ENCODE assay signal across 20 mouse cellular contexts in the genomic region with DNA sequence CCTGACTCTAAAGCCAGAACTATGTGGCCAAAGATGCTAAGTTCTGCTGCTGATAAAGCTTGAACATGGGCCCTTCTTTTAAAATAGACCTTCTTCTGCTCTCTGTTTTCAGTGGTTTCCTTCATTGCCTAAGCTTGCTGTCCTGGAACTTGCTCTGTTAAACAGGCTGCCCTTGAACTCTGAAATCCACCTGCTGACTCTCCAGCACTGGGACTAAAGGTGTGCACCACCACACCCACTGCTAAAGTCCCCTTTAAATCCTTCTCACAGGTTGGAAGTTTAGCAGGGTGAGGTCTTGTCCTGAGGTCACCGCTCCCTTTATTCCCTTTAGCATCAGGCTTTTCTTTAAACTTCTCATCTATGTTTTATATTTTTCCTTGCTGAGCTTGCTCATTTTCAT.
"Had no signal": no experiment of that assay in that cellular context is flagged by ENCODE, and none has a peak within 500 bp of the region (broad histone marks: within the 10 kb centered on the region; RNA-seq: fewer than 3 reads in every experiment).

No protein-coding gene starts in this region.

- DNase-seq: forebrain, postnatal 0 days; gastrocnemius, postnatal 14 days; gastrocnemius, postnatal 36 days; heart, adult 18-20 months; heart, postnatal 10 days; heart, postnatal 36 days; kidney, adult 18-20 months; kidney, adult 9 months; liver had no signal

- H3K4me2 ChIP-seq: heart, embryonic 12.5 days; hindbrain, embryonic 13.5 days; hindbrain, embryonic 15.5 days; kidney, embryonic 15.5 days; limb, embryonic 12.5 days; liver, embryonic 12.5 days had no signal

- H3K9me3 ChIP-seq: heart, embryonic 10.5 days; heart, embryonic 12.5 days; hindbrain, embryonic 13.5 days; hindbrain, embryonic 15.5 days; kidney, embryonic 15.5 days; limb, embryonic 10.5 days; limb, embryonic 12.5 days; liver, embryonic 12.5 days had no signal

- H3K27ac ChIP-seq: heart, embryonic 10.5 days; hindbrain, embryonic 13.5 days; hindbrain, embryonic 15.5 days; hindbrain, postnatal 0 days; kidney, embryonic 15.5 days; layer of hippocampus, adult 2 months; left cerebral cortex, adult 2 months; limb, embryonic 10.5 days; limb, embryonic 12.5 days; liver, embryonic 12.5 days had no signal

- H3K36me3 ChIP-seq: hindbrain, embryonic 13.5 days; hindbrain, embryonic 15.5 days had no signal

- H3K27me3 ChIP-seq: heart, embryonic 12.5 days; hindbrain, embryonic 13.5 days; hindbrain, embryonic 15.5 days; kidney, embryonic 15.5 days; limb, embryonic 12.5 days; liver, embryonic 12.5 days had no signal

- H3K4me1 ChIP-seq: hindbrain, embryonic 13.5 days; hindbrain, embryonic 15.5 days; kidney, embryonic 15.5 days; limb, embryonic 10.5 days; limb, embryonic 12.5 days had no signal

- H3K9ac ChIP-seq: forebrain, postnatal 0 days; heart, embryonic 12.5 days; hindbrain, embryonic 13.5 days; hindbrain, embryonic 15.5 days; kidney, embryonic 15.5 days; limb, embryonic 12.5 days; liver, embryonic 12.5 days had no signal

- H3K4me3 ChIP-seq: heart, embryonic 10.5 days; heart, embryonic 12.5 days; hindbrain, embryonic 13.5 days; hindbrain, embryonic 15.5 days; kidney, embryonic 15.5 days; layer of hippocampus, adult 2 months; left cerebral cortex, adult 2 months; limb, embryonic 10.5 days; limb, embryonic 12.5 days; liver, embryonic 12.5 days had no signal

- ATAC-seq: forebrain, postnatal 0 days; hindbrain, postnatal 0 days; liver, embryonic 12.5 days had no signal
